Mouse (Mus musculus) neural tube, embryonic 11.5 days (tissue): ENCODE measurements around the gene Rftn1. TPM values are rescaled to one million over a fixed set of nuclear protein-coding genes. Genes with fewer than 3 reads are reported as not detected.

Experiments used
- ATAC-seq: fragments of 200-750 bp; cut with Nextera tagmentation; 2 replicates; pipeline ENCODE4 v1.8.0; 2017; ENCODE audit warnings: moderate number of reproducible peaks, mild to moderate bottlenecking, moderate TSS enrichment, moderate library complexity; ENCODE audit not compliant: insufficient read depth, low FRiP score, low TSS enrichment
- DNase-seq: peaks from one replicate; pipeline ENCODE4 v3.0.0-alpha.2; 2015; ENCODE audit warnings: low spot score
- H3K27ac ChIP-seq: fragments of 300-500 bp; sonication (generic); 2 replicates; pipeline ENCODE4 v1.5.1; 2014; ENCODE audit warnings: low read depth, mild to moderate bottlenecking, low read length
- H3K27me3 ChIP-seq: fragments of 300-500 bp; sonication (generic); 2 replicates; pipeline ENCODE4 v1.6.1; 2014; ENCODE audit warnings: mild to moderate bottlenecking, low read length, mixed read lengths; ENCODE audit not compliant: control insufficient read depth, insufficient read depth
- H3K36me3 ChIP-seq: fragments of 300-500 bp; sonication (generic); 2 replicates; pipeline ENCODE4 v1.6.1; 2014; ENCODE audit warnings: mild to moderate bottlenecking, low read length, moderate library complexity, mixed read lengths; ENCODE audit not compliant: control insufficient read depth, insufficient read depth
- H3K4me1 ChIP-seq: fragments of 300-500 bp; sonication (generic); 2 replicates; pipeline ENCODE4 v1.6.1; 2014; ENCODE audit warnings: low read length, mixed read lengths; ENCODE audit not compliant: control insufficient read depth, insufficient read depth
- H3K4me2 ChIP-seq: fragments of 300-500 bp; sonication (generic); 2 replicates; pipeline ENCODE4 v1.6.1; 2014; ENCODE audit warnings: low read depth, mild to moderate bottlenecking, moderate library complexity
- H3K4me3 ChIP-seq: fragments of 300-500 bp; sonication (generic); 2 replicates; pipeline ENCODE4 v1.5.1; 2014; ENCODE audit warnings: low read depth, low read length
- H3K9ac ChIP-seq: fragments of 300-500 bp; sonication (generic); 2 replicates; pipeline ENCODE4 v1.6.1; 2014; ENCODE audit warnings: mild to moderate bottlenecking, low read length
- H3K9me3 ChIP-seq: fragments of 300-500 bp; sonication (generic); 2 replicates; pipeline ENCODE4 v1.6.1; 2016; ENCODE audit warnings: low read length; ENCODE audit not compliant: control insufficient read depth
- WGBS: fragments of 180-500 bp; shearing (Covaris S2); extraction: QIAGEN DNeasy Blood & Tissue Kit; methylation state at CpG from one replicate; pipeline ENCODE4 v1.1.7; 2014; 5-methylcytosine and 5-hydroxymethylcytosine counted together
- polyA plus RNA-seq: library from polyadenylated mRNA; unstranded; fragments of >200 nt; fragmentation: Nextera tagmentation; extraction: Ambion mirVana; gene quantifications from 2 replicates; pipeline ENCODE4 v1.2.1, GENCODE M21; 2014

Rftn1 gene
- polyA plus RNA-seq, 1 experiment from 2014 or later: 6.9 TPM

DNA sequence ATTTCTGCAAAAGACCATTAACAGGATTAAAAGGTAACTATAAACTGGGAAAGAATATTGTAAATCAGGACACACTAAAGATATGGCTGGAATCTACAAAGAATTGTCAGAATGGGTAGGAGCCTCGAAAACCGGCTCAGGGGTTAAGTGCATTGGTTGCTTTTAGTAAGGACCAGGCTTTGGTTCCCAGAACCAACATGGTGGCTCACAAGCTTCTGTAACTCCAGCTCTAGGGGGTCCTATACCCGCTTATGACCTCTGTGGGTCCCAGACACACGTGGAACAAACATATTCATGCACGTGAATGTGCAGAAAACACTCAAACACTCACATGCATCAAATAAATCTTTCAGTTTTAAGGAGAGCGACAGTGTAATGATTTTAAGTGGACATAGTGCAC, 215.5 kb downstream of the Rftn1 start:
- Histone ChIP-seq H3K9me3 (peaks cover 1% of the 10 kb centered on the region; the same call in 1 of the 2 replicates), H3K4me3 (no peak overlapping the region), H3K27ac (no peak overlapping the region), H3K4me2 (no peak overlapping the region), H3K9ac (no peak overlapping the region), H3K4me1 (no peaks in the 10 kb centered on the region), H3K27me3 (no peaks in the 10 kb centered on the region), H3K36me3 (no peaks in the 10 kb centered on the region)
- DNase-seq (no peak), ATAC-seq (no peak)
- WGBS: 81% methylated on average over 6 of the region's 6 CpGs

DNA sequence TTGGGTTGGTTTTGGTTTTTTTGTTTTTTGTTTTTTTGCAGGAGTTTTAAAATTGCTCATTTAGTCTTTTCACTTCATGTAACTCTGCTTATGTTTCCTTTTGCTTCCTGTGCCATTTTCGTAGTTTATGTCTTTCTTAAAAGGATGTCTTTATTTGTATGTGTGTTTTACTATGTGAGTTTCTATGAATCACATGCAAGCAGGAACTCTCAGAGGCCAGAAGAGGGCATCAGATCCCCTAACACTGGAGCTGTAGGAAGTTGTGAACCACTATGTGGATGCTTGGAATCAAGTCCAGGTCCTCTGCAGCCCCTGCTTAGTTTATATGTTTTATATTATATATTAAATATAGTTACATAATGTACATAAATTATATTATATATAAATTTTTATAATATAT, 218.3 kb downstream of the Rftn1 start:
- Histone ChIP-seq H3K27ac (no peak overlapping the region), H3K36me3 (no peaks in the 10 kb centered on the region), H3K27me3 (no peaks in the 10 kb centered on the region), H3K9ac (no peak overlapping the region), H3K4me3 (no peak overlapping the region), H3K4me1 (no peaks in the 10 kb centered on the region), H3K4me2 (no peak overlapping the region), H3K9me3 (no peaks in the 10 kb centered on the region)
- ATAC-seq: no peak
- WGBS: 88% methylated on average over 1 of the region's 1 CpGs
- no peak for DNase-seq

DNA sequence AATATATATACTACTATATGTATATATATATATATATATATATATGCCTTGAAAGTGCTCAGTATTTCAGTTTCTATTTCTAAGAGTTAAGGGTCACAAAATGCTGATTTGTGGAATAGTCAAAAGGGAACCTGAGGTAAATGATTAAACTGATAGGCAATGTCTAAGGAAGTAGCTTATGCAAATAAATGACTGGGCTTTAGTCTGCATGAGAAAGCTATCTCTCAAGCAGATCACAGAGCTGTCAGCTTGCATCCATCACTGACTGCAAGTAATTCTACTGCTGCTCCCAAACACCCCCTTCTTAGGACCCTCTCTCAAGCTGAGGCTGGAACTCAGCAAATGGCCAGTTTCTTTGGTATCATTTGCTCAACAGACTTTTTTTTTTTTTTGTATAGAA, 219.4 kb downstream of the Rftn1 start:
- no peak overlapping the region for H3K9ac ChIP-seq
- DNase-seq: no peak
- H3K4me1 ChIP-seq: no peaks in the 10 kb centered on the region
- H3K36me3 ChIP-seq: no peaks in the 10 kb centered on the region
- H3K27ac ChIP-seq: no peak overlapping the region
- no peaks in the 10 kb centered on the region for H3K9me3 ChIP-seq
- H3K4me2 ChIP-seq: no peak overlapping the region
- H3K4me3 ChIP-seq: no peak overlapping the region
- no peaks in the 10 kb centered on the region for H3K27me3 ChIP-seq
- ATAC-seq: no peak

DNA sequence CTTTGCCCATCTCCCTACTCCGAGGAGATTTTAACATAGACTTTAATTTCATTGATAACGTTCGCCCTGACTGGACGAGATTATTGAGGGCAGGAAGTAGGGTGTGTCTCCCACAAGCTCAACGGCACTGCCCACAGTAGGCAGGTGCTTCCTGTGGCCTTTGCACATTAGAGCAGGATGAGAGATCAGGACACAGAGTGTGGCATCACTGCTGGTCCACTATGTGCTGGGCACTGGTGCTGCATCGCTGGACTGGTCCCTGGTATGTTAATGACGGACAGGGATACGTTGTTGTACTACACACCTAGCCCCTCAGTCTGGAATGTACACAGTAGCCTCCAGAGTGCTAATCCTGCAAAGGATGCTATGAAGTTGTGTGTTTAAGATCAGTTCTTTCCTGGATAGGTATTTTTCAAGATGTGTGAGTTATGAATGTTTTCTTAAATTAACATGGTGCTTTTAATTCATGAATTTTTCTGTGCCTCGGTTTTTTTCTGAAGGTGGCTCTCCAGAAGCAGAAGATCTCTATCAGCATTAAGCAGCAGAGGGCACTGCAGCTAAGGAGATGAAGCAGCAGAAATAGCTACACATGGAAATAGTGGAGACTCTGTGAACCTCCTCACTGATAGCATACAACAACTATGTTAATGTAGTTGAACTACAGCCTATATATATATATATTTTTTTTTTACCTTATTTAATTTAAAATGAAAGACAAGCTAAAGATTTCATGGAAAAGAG, 221.8 kb downstream of the Rftn1 start:
- no peaks in the 10 kb centered on the region for H3K9me3 ChIP-seq
- no peaks in the 10 kb centered on the region for H3K27me3 ChIP-seq
- 72% methylated on average over 9 of the region's 9 CpGs for WGBS
- H3K4me1 ChIP-seq: no peaks in the 10 kb centered on the region
- peak; percentile 50; the same call in 1 of the 2 replicates for ATAC-seq
- no peak overlapping the region for H3K4me2 ChIP-seq
- no peak overlapping the region for H3K9ac ChIP-seq
- peak; percentile 44 for DNase-seq
- H3K4me3 ChIP-seq: no peak overlapping the region
- H3K36me3 ChIP-seq: no peaks in the 10 kb centered on the region
- H3K27ac ChIP-seq: no peak overlapping the region

DNA sequence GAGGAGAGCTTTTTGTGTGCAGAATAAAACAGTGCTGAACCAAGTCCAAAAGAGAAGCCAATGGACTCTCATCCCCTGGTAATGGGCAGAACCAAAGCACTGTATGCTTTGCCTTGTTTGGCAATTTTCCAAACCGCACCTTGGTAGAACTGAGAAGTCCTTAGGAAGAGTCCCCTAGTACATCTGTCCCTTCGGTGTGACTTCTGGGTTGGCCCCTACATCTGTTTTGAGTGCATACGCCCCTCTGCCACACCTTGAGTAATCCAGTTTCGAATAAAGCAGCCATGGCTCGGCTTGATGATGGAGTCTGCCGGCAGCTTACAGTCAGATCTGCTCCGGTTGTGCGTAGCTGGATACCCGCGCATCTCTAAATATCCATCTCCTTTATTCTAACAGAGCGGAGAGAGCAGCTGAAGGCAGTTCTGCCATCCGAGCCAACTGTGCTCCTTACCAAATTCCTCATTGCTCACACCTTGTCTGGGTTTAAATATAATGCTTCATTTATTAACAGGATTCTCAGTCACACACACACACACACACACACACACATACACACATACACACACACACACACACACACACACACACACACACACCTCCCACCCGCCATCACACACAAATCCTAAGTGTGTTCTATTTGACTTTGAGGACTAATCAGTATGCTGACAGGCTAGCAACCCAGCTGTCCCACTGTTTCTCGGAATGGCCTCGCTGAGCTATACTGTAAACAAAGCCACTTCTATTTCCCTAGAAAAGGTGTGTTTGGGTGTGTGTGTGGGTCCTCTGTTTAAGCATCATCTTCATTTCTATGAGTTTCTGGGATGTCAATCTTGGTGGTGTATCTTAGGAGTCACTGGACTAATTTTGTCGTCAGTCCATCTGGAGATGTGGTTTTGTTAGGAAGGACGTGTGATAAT, 224.4 kb downstream of the Rftn1 start:
- Histone ChIP-seq H3K4me3 (no peak overlapping the region), H3K4me2 (no peak overlapping the region), H3K36me3 (no peaks in the 10 kb centered on the region), H3K27ac (no peak overlapping the region), H3K4me1 (no peaks in the 10 kb centered on the region), H3K9me3 (no peaks in the 10 kb centered on the region), H3K27me3 (no peaks in the 10 kb centered on the region), H3K9ac (no peak overlapping the region)
- DNase-seq: no peak
- WGBS: 88% methylated on average over 17 of the region's 17 CpGs
- ATAC-seq: no peak

DNA sequence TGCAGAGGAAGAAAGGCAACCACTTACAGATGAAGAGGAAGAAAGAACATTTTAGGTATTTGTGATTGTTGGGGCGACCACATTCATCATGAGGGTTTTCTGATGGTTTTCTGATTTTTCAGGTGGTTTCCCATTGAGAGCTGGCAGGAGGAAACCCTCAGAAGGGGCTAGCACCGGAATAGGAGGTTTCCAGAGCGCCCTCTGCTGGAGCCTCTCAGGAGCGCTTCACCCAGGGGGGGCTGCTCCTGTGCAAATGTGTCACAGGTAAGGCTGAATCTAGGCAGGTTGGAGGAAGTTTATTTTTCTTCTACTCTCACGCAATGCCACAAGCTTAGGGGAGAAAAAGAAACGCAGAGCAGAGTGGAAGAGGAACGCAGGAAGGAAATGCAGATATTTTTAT, 225.4 kb downstream of the Rftn1 start:
- H3K36me3 ChIP-seq: no peaks in the 10 kb centered on the region
- DNase-seq (no peak), ATAC-seq (no peak)
- no peak overlapping the region for H3K27ac ChIP-seq
- H3K4me1 ChIP-seq: no peaks in the 10 kb centered on the region
- H3K27me3 ChIP-seq: no peaks in the 10 kb centered on the region
- H3K9ac ChIP-seq: no peak overlapping the region
- no peak overlapping the region for H3K4me3 ChIP-seq
- H3K9me3 ChIP-seq: no peaks in the 10 kb centered on the region
- 64% methylated on average over 7 of the region's 7 CpGs for WGBS
- H3K4me2 ChIP-seq: no peak overlapping the region

DNA sequence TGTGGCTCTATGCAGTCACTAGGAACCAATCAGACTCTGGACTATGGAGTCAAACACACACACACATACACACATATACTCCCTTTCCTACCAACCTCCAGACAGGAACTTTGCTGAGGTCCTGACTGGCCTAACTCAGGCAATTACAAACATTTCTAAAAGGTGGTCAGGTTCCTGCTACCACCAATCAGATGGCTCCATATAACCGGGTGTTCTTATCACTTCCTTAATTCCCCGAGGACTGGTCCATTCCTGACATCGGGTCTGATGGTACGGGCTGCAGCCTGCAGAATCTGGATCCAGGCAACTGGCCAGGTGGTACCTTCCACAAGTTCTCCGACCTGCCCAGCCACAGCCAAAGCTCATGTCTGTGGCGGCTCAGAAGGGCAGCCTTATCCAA, 226.0 kb downstream of the Rftn1 start:
- WGBS: 93% methylated on average over 6 of the region's 6 CpGs
- no peak for ATAC-seq
- DNase-seq: no peak

DNA sequence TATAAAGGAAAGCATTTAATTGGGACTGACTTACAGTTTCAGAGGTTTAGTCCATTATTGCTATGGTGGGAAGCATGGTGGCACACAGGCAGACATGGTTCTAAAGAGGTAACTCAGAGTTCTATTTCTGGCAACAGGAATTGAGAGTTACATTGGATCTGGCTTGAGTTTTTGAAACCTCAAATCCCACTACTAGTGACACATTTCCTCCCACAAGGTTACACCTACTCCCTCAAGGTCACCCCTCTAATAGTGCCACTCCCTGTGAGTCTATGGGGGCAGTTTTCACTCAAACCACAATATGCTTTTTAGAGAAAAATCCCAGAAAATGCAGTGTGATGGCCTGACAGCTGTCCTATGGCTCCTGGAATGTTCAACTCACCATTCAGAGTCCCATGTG, 231.5 kb downstream of the Rftn1 start:
- DNase-seq: no peak
- Histone ChIP-seq H3K9ac (no peak overlapping the region), H3K27ac (no peak overlapping the region), H3K36me3 (no peaks in the 10 kb centered on the region), H3K27me3 (no peaks in the 10 kb centered on the region), H3K4me1 (no peaks in the 10 kb centered on the region), H3K4me3 (no peak overlapping the region), H3K9me3 (no peaks in the 10 kb centered on the region), H3K4me2 (no peak overlapping the region)
- ATAC-seq: no peak

More for the DNA sequence above, 226.0 kb downstream of the Rftn1 start:
- no peak overlapping the region for H3K4me2 ChIP-seq
- no peaks in the 10 kb centered on the region for H3K4me1 ChIP-seq
- H3K9ac ChIP-seq: no peak overlapping the region
- no peaks in the 10 kb centered on the region for H3K27me3 ChIP-seq
- H3K4me3 ChIP-seq: no peak overlapping the region
- H3K27ac ChIP-seq: no peak overlapping the region
- no peaks in the 10 kb centered on the region for H3K9me3 ChIP-seq
- no peaks in the 10 kb centered on the region for H3K36me3 ChIP-seq
